Mouse (Mus musculus): ENCODE results near the gene Ccm2.

- no peak for TF ChIP-seq CTCF (IDR thresholded peaks at IDR 0.05; ENCODE audit: extremely low read depth, insufficient read depth, insufficient read length, insufficient replicate concordance)
- TF ChIP-seq POLR2A (IDR thresholded peaks at IDR 0.05; ENCODE audit: low read depth, low read length) = no peak
Measured at GRCm38 (mm10) chr11:6598191-6598889, 51.7 kb downstream of the Ccm2 start.
